Mouse (Mus musculus): ENCODE measurements at regions not wholly inside any gene's neighbourhood (a gene's known extent, or its start where the extent isn't known, plus 50 kb on each side); places are given as distances from the start of the nearest gene placed in this dataset.
"Not testable (repeated sequence)": the region's sequence is repeated elsewhere in the genome, so short reads cannot be mapped to it uniquely, and the experiment has no call there.

DNA sequence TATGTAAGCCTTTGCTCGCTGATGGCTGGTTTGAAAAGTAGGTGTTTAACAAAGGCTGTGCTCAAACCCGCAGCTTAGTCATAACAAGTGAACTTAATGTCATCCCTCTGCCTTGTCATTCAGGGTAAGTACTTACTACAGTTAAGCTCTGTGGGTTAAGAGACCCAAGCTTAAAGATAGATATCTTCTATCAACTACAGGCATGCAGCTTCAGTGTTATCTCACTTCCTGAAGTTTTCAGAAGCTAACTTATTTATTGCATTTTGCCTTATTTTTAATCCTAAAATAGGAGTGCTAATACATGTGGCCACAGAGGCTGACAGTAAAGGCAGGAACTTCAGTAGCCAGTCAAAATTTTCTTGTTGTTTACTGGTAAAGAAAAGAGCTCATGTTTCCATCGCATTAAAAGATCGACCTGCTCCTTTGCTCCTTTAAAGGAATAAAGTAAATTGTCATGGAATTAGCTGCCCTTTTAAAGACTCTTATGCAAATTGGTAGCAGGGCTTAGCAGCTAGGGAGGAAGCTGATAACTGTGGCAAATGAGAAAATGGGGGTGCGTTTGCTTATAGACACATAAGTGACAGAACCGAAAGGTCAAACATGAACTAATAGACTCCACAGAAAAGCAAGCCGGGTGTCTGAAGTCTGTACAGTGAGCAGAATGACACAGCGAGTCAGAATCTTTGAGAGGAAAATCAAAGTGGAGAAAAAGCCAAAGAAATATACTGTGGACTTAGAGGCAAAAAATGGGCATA, 55.9 kb upstream of the Inpp4b start:
- DNase-seq (ENCODE audit: inconsistent age in 2 of 2, low spot score in 1 of 2) = no peak

GRCm38 (mm10) chr8:81260089-81260488, 82.3 kb upstream of the Inpp4b start:
- DNase-seq (ENCODE audit: inconsistent age in 2 of 2, low spot score in 1 of 2) = peak; percentile 16 to 52

DNA sequence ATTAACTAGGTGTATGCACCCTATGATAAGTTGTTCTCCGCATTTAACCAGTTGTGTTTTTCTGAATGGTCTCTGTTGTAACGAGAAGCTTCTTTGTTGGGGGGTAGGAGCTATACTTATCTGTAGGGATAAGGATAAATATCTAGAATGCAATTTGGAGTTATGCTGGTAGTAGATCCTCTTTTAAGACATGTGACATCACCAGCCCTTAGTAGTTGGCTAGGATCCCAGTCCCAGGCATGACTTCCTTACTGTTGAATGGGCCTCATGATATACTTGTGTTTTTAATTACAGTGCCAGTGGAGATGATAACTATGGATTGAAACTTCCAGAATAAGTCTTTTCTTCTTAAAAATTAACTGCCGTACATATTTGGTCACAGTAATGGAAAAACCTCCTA, 118.5 kb upstream of the Inpp4b start:
- no peak for DNase-seq (ENCODE audit: inconsistent age in 2 of 2, low spot score in 1 of 2)

GRCm38 (mm10) chr8:81187061-81187790, 155.1 kb upstream of the Inpp4b start:
- DNase-seq (ENCODE audit: inconsistent age in 2 of 2, low spot score in 1 of 2) = not testable (repeated sequence)

- DNase-seq (ENCODE audit: inconsistent age in 2 of 2, low spot score in 1 of 2) = no peak
Observed at GRCm38 (mm10) chr8:81175537-81175936, 160.8 kb upstream of the Usp38 start.

DNA sequence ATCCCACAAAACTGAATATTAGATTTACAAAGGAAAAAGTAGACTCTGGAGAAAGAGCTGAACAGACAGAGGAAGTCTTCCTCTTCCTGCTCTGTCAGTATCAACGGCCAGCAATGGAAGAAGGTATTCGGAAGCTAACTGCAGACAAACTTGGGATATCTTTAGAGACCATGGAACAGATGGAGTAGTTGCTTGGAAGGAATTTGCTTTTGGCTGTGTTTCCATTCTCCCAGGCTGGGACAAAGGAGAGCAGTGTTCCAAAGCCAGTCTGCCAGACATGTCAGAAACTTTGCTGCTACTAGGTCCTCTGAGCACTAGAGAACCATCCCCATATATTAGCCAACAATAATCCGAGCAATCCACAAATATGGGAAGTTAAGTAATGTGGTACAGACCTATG, 132.5 kb upstream of the Usp38 start:
- no peak for DNase-seq (ENCODE audit: inconsistent age in 2 of 2, low spot score in 1 of 2)

DNA sequence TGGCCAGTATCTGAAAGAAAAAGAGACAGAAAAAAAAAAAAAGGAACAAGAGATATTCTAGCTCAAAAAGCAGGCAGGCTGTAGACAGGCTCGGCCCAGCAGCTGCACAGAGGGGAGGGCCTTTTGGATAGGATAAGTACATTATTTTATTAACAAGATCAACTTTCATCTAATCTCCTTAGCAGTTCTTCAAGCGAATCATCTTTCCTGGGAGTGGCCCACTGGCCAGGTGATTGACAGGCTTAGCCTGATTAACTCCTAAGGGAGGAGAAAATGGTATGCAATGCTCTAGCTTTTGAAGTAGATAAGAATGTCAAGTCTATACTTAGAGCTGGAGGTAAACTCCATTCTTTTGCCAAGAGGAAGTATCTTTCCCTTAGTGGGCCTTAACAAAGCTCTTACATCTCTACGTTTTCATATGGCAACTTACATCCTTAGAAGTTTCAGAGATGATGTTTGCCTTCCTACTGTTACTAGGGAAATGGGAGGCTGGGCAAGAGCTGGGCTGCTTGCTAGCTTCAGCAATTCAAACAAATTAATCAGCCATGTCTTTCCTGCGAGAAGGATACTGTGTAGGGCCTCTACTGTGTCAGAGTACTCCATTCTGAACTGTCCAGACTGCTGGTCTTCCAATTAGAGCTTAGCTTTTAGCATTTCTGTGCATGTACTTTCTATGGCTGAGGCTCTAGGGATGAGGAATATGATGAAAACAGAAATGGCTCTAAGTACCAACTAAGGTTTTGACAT, 92.2 kb upstream of the Usp38 start:
- no peak for DNase-seq (ENCODE audit: inconsistent age in 2 of 2, low spot score in 1 of 2)

GRCm38 (mm10) chr8:81098963-81099362, 84.2 kb upstream of the Usp38 start:
- no peak for DNase-seq (ENCODE audit: inconsistent age in 2 of 2, low spot score in 1 of 2)

- no peak for DNase-seq (ENCODE audit: inconsistent age in 2 of 2, low spot score in 1 of 2)
Observed at GRCm38 (mm10) chr8:81097076-81097819, 82.5 kb upstream of the Usp38 start.

DNA sequence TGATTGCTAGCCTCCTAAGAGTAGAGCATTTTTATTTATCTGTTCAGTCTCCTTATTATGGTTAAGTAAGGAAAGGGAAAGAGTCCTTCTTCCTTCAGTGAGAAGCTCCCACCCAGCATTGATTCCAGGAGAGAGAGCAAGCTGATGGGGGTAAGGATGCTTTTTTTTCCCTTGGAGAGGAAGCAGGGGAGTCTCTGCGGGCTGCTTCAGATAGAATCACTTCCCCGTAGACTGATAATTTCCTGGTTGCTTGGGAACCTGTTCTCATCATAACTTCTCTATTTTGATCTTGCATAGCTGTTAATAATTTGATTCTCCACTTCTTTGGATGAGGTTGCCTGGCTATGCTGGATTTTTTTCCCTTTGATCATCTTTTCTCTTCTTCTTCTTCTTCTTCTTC, 80.5 kb upstream of the Usp38 start:
- no peak for DNase-seq (ENCODE audit: inconsistent age in 2 of 2, low spot score in 1 of 2)

DNA sequence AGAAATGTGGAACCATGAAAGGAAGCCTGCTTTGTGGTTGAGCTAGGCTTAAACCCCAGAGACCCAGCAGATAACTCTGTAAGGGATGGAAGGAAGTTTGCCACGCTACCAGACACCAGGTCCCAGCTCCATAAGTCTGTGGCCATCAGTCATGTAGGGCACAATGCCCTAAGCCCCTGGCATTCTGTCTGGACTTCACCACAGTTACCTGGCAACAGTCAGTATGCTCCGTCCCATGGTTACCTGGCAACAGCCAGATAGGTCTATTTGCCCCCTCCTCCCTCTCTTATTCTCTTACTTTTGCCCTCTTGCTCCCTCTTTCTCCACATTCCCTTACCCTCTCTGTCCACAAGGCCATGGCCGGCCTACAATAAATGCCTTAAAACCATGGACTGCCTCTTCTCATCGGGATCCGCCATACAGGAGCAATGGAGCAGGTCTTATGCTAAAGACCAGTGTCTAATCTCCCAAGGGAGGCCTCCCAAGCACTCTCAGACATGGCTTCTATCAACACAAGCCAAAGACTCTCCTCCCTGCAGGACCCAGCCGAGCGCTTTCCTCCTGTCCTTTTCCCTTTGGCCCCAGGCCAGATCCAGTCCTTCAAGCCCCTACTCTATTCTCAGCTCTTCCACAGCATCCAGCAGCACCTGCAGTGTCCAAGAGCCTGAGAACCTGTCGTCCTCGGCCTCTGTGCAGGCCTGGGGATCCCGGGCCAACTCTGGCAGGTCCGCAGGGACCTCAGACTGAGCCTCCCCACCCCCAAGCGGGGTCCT, 66.3 kb upstream of the Usp38 start:
- DNase-seq (ENCODE audit: inconsistent age in 2 of 2, low spot score in 1 of 2) = no peak

- DNase-seq (ENCODE audit: inconsistent age in 2 of 2, low spot score in 1 of 2) = no peak
Observed at GRCm38 (mm10) chr8:81079887-81080300, 65.2 kb upstream of the Usp38 start.

DNA sequence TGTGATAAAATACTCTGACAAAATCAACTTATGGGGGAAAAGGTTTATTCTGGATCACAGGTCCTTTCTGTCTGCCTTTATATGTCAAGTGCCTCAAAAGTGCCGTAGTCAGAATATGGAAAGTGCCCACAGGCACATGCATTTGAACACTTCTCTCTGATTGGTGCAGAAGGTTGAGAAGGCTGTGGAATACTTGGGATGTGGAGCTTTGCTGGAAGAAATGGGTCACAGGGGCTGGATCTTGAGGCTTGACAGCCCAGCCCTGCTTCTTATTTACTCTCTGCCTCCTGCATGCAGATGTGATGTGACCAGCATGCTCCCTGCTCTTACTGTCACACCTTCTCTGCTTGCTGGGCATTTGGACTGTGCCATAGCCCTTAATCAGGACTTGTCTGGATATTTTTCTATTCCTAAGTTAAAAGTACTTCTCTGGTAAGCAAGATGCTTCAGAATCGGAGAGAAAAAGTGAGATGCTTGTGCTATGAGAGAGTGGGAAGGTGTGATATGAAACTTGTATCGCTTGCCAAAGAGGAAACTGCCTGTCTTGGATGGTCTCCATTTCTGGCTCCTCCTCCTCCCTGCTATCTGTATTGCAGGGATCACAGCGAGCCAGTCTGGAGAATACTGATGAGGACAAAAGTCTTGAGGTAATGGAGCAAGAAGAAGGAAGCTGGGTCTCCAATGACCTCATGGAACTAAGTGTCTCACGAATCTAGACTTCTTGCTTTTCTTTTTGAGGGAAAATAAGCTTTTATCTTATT, 54.5 kb upstream of the Usp38 start:
- no peak for DNase-seq (ENCODE audit: inconsistent age in 2 of 2, low spot score in 1 of 2)

GRCm38 (mm10) chr8:81068519-81068918, 53.8 kb upstream of the Usp38 start:
- no peak for DNase-seq (ENCODE audit: inconsistent age in 2 of 2, low spot score in 1 of 2)

- DNase-seq (ENCODE audit: inconsistent age in 2 of 2, low spot score in 1 of 2) = no peak
Observed at GRCm38 (mm10) chr8:81066765-81067164, 52.0 kb upstream of the Usp38 start.
